Mouse (Mus musculus): ENCODE data around the gene Setd1a. TPM values are rescaled to one million over a fixed set of nuclear protein-coding genes. Genes with fewer than 3 reads are reported as not detected.
A peak's percentile ranks its signal among the peaks of the same experiment; 100 is the strongest.

The Setd1a gene
- polyA plus RNA-seq, 1 experiment from 2014 or later, result 23.3 TPM

DNA sequence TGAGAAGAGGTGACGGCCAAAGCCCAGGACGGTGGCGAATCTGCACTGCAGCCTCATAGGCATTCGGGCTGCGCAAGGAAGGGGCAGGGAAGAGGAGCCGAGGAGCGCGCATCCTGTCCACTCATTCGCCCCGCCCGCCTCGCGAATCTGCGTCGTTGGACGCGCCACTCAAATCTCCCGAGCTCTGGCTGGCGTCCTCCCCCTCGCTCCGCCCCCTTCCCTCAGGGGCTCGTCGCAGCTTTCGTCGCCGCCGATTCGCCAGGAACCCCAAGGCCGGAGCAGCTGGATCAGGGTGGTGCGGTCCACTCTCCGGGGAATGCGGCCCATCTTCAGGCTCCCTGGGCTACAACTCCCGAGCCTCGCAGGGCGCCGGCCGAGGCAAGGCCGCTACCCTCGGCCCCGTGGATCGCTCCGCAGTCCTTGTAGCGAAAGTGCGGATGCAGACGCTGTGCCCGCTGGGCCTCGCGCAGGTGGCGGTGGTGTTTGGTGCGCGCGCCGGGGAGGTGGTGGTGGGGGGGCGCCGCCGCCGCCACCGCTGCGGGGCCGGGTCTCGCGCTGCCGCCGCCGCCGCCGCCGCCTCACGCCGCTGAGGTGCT lies 506 bp downstream of the Setd1a start:
- H3K4me2 ChIP-seq, result peak overlapping the region; percentile 74
- peaks cover 29% of the 10 kb centered on the region for H3K36me3 ChIP-seq
- ATAC-seq (ENCODE audit: borderline replicate concordance, extremely low read depth, low FRiP score, low TSS enrichment), result peak; percentile 92
- WGBS, result under 1% methylated on average over 70 of the region's 70 CpGs
- H3K4me3 ChIP-seq, result peak overlapping the region; percentile 93
- H3K27me3 ChIP-seq, result no peaks in the 10 kb centered on the region
- peak overlapping the region; percentile 99 for H3K27ac ChIP-seq
- peak overlapping the region; percentile 90 for H3K9ac ChIP-seq
- peaks cover 14% of the 10 kb centered on the region for H3K4me1 ChIP-seq
- H3K9me3 ChIP-seq, result no peaks in the 10 kb centered on the region

DNA sequence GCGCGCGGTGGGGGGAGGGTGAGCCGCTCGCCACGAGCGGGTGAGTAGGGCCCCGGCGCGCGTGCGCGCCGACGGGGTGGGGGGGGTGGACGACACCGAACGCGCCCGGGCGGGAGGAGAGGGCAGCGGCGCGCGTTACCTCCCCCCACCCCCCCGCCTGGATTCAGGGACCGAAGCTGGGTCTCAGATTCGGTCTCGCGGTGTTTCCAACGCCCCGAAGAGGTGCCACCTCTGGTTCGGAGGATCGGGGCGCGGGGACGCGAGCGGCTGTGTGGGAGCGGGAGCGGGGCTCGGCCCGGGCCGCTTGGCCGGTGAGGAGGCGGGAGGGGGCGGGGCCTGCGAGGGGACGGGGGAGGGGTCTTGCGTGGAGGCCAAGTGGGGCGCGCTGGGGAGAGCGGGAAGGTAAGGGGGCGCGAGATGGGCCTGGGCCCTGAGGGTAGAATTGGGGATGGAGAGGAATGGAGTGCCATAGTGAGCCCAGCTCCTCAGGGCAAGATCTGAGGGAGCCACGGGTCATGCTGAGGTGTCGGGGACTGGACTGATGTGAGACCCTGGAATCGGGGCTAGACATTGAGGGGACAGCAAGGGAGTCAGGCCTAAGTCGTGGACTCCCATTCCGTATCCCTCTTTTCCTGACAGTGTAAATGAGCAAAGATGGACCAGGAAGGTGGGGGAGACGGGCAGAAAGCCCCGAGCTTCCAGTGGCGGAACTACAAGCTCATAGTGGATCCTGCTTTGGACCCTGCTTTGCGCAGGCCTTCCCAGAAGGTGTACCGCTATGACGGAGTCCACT lies 1.2 kb downstream of the Setd1a start:
- Histone ChIP-seq H3K36me3 (peaks cover 36% of the 10 kb centered on the region), H3K4me3 (peak overlapping the region; percentile 93), H3K4me1 (peaks cover 14% of the 10 kb centered on the region), H3K4me2 (peak overlapping the region; percentile 74), H3K27ac (peak overlapping the region; percentile 99), H3K27me3 (no peaks in the 10 kb centered on the region), H3K9me3 (no peaks in the 10 kb centered on the region), H3K9ac (peak overlapping the region; percentile 90)
- peak; percentile 61 for ATAC-seq (ENCODE audit: borderline replicate concordance, extremely low read depth, low FRiP score, low TSS enrichment)
- 1% methylated on average over 52 of the region's 66 CpGs for WGBS

DNA sequence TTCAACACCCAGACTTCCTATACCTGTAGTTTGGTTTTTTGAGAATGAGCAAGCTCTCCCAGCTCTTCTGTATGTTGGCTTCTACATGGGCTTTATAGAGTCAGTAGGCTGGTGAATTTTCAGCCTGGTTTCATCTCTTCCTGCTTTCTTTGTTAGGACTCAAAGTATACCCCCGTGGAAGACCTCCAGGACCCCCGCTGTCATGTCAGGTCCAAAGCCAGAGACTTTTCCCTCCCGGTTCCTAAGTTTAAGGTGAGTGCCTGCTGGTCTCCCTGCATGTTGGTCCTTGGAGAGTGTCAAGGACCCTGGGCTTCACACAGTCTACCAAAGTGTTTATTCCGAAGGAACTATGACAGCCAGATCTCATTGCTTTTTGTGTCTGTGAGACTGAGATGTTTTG lies 1.9 kb downstream of the Setd1a start:
- Histone ChIP-seq H3K4me2 (peak overlapping the region; percentile 74), H3K36me3 (peaks cover 40% of the 10 kb centered on the region), H3K9ac (peak overlapping the region; percentile 90), H3K27me3 (no peaks in the 10 kb centered on the region), H3K27ac (peak overlapping the region; percentile 15; the same call in 1 of the 2 replicates), H3K4me3 (peak overlapping the region; percentile 93), H3K9me3 (no peaks in the 10 kb centered on the region), H3K4me1 (peaks cover 14% of the 10 kb centered on the region)
- ATAC-seq (ENCODE audit: borderline replicate concordance, extremely low read depth, low FRiP score, low TSS enrichment), result no peak
- WGBS, result 71% methylated on average over 4 of the region's 4 CpGs

DNA sequence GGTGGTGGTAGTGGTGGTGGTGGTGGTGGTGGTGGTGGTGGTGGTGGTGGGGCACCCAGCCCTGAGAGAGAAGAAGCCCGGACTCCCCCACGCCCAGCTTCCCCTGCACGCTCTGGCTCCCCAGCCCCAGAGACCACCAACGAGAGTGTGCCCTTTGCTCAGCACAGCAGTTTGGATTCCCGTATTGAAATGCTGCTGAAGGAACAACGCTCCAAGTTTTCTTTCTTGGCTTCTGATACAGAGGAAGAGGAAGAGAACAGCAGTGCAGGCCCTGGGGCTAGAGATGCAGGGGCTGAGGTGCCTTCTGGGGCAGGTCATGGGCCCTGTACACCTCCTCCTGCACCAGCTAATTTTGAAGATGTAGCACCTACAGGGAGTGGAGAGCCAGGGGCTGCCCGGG lies 8.8 kb downstream of the Setd1a start, which contains the start of gene Gm49388:
Gene Gm49388, plus strand, starts transcription at position 301 of the 400 bp plus-strand sequence.
- Histone ChIP-seq H3K4me3 (no peak within 1 kb of the TSS), H3K36me3 (peaks cover 93% of the 10 kb centered on the region), H3K4me2 (no peak within 1 kb of the TSS), H3K9ac (no peak within 1 kb of the TSS), H3K27me3 (no peaks in the 10 kb centered on the region), H3K4me1 (no peaks in the 10 kb centered on the region), H3K9me3 (no peaks in the 10 kb centered on the region), H3K27ac (no peak within 1 kb of the TSS)
- no peak for ATAC-seq (ENCODE audit: borderline replicate concordance, extremely low read depth, low FRiP score, low TSS enrichment)
- 92% methylated on average over 7 of the region's 7 CpGs for WGBS

DNA sequence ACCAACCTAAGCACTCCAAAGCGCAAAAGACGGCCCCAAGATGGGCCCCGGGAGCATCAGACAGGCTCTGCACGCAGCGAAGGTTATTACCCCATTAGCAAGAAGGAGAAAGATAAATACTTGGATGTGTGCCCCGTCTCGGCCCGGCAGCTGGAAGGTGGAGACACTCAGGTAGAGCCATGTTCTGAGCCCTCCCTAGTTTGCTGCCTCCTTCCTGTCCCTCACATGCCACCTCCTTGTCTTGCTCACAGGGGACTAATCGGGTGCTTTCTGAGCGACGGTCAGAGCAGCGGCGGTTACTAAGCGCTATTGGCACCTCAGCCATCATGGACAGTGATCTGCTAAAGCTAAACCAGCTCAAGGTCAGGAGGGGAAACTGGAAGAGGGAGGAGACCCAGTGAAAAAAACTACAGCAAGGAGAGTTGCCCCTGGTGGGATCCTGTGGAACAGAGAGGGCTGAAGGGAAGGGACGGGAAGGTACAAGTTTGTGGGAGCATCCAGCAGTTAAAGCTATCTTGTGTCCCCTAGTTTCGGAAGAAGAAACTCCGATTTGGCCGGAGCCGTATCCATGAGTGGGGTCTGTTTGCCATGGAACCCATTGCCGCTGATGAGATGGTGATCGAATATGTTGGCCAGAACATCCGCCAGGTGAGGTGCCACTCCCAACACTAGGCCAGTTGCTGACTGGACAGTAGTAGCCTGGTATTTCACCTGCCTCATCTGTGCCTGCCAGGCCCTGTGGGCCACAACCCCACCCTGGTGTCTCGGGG lies 20.8 kb downstream of the Setd1a start:
- no peak overlapping the region for H3K9ac ChIP-seq
- peaks cover 76% of the 10 kb centered on the region for H3K36me3 ChIP-seq
- no peaks in the 10 kb centered on the region for H3K27me3 ChIP-seq
- peaks cover 12% of the 10 kb centered on the region for H3K4me1 ChIP-seq
- 86% methylated on average over 23 of the region's 23 CpGs for WGBS
- H3K9me3 ChIP-seq, result no peaks in the 10 kb centered on the region
- no peak overlapping the region for H3K27ac ChIP-seq
- no peak overlapping the region for H3K4me2 ChIP-seq
- no peak overlapping the region for H3K4me3 ChIP-seq
- no peak for ATAC-seq (ENCODE audit: borderline replicate concordance, extremely low read depth, low FRiP score, low TSS enrichment)

DNA sequence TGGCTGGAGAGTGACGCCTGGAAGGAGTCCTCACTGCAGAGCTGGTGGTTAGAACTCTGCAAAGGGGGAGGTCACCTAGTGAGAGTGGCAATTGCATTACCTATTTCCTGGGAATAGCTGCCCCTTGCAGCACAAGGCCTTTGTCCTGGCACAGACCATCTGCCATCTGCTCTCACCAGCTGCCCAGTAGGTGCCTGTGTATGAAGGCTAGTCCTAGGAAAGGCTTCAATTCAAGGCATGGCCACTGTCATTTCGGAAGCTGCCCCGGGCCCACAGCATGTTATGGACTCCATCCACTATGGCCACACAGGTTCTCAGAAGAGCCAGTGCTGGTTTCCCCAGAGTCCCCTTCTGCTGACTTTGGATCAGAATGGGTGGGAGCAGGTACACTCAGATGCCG lies 22.1 kb downstream of the Setd1a start:
- H3K4me2 ChIP-seq, result no peak overlapping the region
- no peak for ATAC-seq (ENCODE audit: borderline replicate concordance, extremely low read depth, low FRiP score, low TSS enrichment)
- H3K36me3 ChIP-seq, result peaks cover 63% of the 10 kb centered on the region
- H3K27ac ChIP-seq, result no peak overlapping the region
- no peaks in the 10 kb centered on the region for H3K27me3 ChIP-seq
- H3K9me3 ChIP-seq, result no peaks in the 10 kb centered on the region
- H3K9ac ChIP-seq, result no peak overlapping the region
- H3K4me1 ChIP-seq, result peaks cover 12% of the 10 kb centered on the region
- no peak overlapping the region for H3K4me3 ChIP-seq
- WGBS, result 86% methylated on average over 4 of the region's 4 CpGs

DNA sequence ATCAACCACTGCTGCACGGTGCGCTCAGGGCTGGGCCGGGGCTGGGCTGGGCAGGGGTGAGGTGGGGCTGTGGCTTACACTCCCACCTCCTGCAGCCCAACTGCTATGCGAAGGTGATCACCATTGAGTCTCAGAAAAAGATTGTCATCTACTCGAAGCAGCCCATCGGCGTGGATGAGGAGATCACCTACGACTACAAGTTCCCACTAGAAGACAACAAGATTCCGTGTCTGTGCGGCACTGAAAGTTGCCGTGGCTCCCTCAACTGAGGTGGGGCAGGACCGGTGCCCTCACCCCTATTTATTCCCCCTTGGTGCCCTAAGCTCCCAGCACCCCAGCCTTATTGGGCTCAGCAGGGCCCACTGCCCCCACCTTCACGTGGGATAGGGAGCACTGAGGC lies 22.7 kb downstream of the Setd1a start:
- no peak for ATAC-seq (ENCODE audit: borderline replicate concordance, extremely low read depth, low FRiP score, low TSS enrichment)
- WGBS, result 88% methylated on average over 13 of the region's 13 CpGs

DNA sequence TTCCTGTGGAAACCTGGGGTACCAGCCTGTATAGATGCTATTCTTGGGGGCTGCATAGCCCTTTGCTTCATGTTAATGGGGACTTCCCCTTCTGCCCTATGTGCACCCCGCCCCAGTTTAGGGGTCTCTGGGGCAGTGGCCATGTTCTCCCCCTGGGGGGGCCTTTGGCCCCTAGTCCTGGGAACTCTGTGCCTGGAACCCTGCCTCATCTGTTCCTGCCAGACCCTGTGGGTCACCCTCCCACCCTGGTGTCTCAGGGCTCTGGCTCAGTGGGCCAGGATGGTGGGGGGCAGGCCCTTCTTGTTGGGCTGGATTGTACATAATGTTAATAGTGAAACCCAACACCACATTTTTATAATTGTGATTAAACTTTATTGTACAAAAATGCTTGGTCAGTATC lies 23.3 kb downstream of the Setd1a start:
- no peaks in the 10 kb centered on the region for H3K27me3 ChIP-seq
- ATAC-seq (ENCODE audit: borderline replicate concordance, extremely low read depth, low FRiP score, low TSS enrichment), result no peak
- 95% methylated on average over 1 of the region's 1 CpGs for WGBS
- H3K36me3 ChIP-seq, result peaks cover 53% of the 10 kb centered on the region
- H3K4me1 ChIP-seq, result peaks cover 12% of the 10 kb centered on the region
- H3K27ac ChIP-seq, result no peak overlapping the region
- no peaks in the 10 kb centered on the region for H3K9me3 ChIP-seq
- H3K4me2 ChIP-seq, result no peak overlapping the region
- no peak overlapping the region for H3K9ac ChIP-seq
- no peak overlapping the region for H3K4me3 ChIP-seq

More for the DNA sequence above, 22.7 kb downstream of the Setd1a start:
- Histone ChIP-seq H3K4me3 (no peak overlapping the region), H3K27me3 (no peaks in the 10 kb centered on the region), H3K4me2 (no peak overlapping the region), H3K9ac (no peak overlapping the region), H3K9me3 (no peaks in the 10 kb centered on the region), H3K4me1 (peaks cover 12% of the 10 kb centered on the region), H3K27ac (no peak overlapping the region), H3K36me3 (peaks cover 56% of the 10 kb centered on the region)

DNA sequence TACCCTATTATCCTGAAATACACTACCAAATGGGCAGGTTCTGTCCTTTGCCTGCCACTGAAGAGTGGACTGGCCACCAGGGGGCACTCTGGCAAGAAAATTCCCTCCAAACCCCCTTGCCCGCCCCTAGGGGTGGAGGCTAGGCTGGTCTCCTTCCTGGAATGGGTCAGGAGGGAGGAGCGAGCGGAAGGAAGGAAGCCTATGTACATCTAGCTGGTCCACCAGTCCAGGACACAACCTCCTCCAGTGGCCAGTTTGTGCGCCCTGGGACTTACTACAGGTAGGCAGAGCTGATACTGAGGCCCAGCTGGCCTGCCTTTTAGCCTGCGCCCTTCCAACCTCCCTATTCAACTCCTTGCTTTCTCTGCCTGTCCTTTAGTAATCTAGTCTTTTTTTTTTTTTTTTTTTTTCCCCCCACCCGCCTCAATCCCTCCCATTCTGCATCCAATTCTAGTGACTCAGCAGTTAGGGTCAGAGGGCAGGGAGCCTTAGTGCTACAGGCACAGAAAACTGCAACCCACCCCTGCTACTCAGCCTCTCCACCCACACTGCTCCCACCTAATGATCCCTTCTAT lies 24.1 kb downstream of the Setd1a start, which contains the start of gene Hsd3b7:
Gene Hsd3b7, plus strand, starts transcription at position 170 of the 575 bp plus-strand sequence.
- ATAC-seq (ENCODE audit: borderline replicate concordance, extremely low read depth, low FRiP score, low TSS enrichment), result peak; percentile 89
- H3K9ac ChIP-seq, result peak within 1 kb of the TSS; percentile 18; the same call in 1 of the 2 replicates
- no peaks in the 10 kb centered on the region for H3K9me3 ChIP-seq
- H3K4me1 ChIP-seq, result peaks cover 12% of the 10 kb centered on the region
- H3K27ac ChIP-seq, result 0 out of 2 replicates have a peak within 1 kb of the TSS, but pooled peaks have one; percentile 13
- no peaks in the 10 kb centered on the region for H3K27me3 ChIP-seq
- WGBS, result 22% methylated on average over 6 of the region's 6 CpGs
- peak within 1 kb of the TSS; percentile 52 for H3K4me2 ChIP-seq
- peak within 1 kb of the TSS; percentile 31 for H3K4me3 ChIP-seq
- H3K36me3 ChIP-seq, result peaks cover 46% of the 10 kb centered on the region

DNA sequence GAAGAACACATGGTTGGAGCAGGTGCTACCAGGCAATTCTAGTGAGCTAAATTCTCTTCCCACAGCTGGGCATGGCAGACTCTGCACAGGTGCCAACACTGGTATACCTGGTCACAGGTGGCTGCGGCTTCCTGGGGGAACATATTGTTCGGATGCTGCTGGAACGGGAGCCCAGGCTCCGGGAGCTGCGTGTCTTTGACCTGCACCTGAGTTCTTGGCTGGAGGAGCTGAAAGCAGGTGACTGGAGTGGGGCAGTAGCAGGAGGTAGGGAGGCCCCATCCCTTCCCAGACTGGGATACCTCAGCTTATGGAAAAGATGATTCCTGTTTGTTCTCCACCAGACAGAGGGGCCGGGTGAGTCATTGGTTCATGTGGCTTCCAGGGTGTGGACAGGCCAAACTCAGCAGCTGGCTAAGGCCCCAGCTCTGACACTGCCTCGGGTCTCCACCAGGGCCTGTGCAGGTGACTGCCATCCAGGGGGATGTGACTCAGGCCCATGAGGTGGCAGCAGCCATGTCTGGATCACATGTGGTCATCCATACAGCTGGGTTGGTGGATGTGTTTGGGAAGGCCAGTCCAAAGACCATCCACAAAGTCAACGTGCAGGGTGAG lies 24.6 kb downstream of the Setd1a start:
- 90% methylated on average over 8 of the region's 8 CpGs for WGBS
- Histone ChIP-seq H3K4me3 (peak overlapping the region; percentile 31), H3K27ac (0 out of 2 replicates have a peak overlapping the region, but pooled peaks have one; percentile 13), H3K27me3 (no peaks in the 10 kb centered on the region), H3K9ac (peak overlapping the region; percentile 18; the same call in 1 of the 2 replicates), H3K36me3 (peaks cover 40% of the 10 kb centered on the region), H3K9me3 (no peaks in the 10 kb centered on the region), H3K4me1 (peaks cover 12% of the 10 kb centered on the region), H3K4me2 (peak overlapping the region; percentile 52)
- no peak for ATAC-seq (ENCODE audit: borderline replicate concordance, extremely low read depth, low FRiP score, low TSS enrichment)

DNA sequence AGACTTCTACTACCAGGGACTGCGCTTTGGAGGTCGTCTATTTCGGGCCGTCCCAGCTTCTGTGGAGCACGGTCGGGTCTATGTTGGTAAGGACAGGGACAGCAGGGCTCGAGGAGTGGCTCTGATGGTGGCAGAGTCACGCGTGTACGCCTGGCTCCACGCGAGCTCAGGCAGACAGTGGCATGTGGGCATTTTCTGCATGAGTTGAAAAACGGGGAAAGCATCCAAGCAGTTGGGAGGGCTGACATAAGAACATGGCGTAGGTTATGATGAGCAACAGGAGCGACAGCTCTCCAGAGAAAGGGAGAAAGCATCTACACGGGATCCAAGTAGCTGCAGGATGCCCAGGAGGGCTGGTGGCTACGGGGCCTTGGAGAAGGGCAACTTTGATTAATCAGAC lies 25.8 kb downstream of the Setd1a start:
- Histone ChIP-seq H3K4me3 (no peak overlapping the region), H3K36me3 (peaks cover 28% of the 10 kb centered on the region), H3K4me2 (no peak overlapping the region), H3K4me1 (peaks cover 12% of the 10 kb centered on the region), H3K9ac (no peak overlapping the region), H3K27me3 (no peaks in the 10 kb centered on the region), H3K9me3 (no peaks in the 10 kb centered on the region), H3K27ac (no peak overlapping the region)
- ATAC-seq (ENCODE audit: borderline replicate concordance, extremely low read depth, low FRiP score, low TSS enrichment), result no peak
- 89% methylated on average over 17 of the region's 17 CpGs for WGBS
